Mouse (Mus musculus) ovary, adult 2 months (tissue): ENCODE data around the gene 4930544D05Rik. TPM values are rescaled to one million over a fixed set of nuclear protein-coding genes. Genes with fewer than 3 reads are reported as not detected.

Experiments used
- polyA plus RNA-seq: library from polyadenylated mRNA; depleted of rRNA; stranded (reverse); fragments of >200 nt; gene quantifications from 2 replicates; pipeline ENCODE4 v1.2.3, GENCODE M21; 2012; rRNA removed

4930544D05Rik gene
- not detected in 2 replicates for polyA plus RNA-seq

GRCm38 (mm10) chr11:70615516-70616093 is at the start of gene 4930544D05Rik:
4930544D05Rik (plus strand) TSS chr11:70615848.

GRCm38 (mm10) chr11:70619101-70619500 is 3.5 kb downstream of the 4930544D05Rik start, which contains the start of gene Chrne:
Chrne (minus strand) TSS chr11:70619216.

GRCm38 (mm10) chr11:70638714-70639278 is 23.1 kb downstream of the 4930544D05Rik start, which contains the start of gene Gp1ba:
Gp1ba (plus strand) TSS chr11:70639122.

GRCm38 (mm10) chr11:70646691-70647650 is 31.3 kb downstream of the 4930544D05Rik start, which contains the start of the genes Rnf167 and Slc25a11:
Rnf167 (plus strand) TSS chr11:70647235.
Slc25a11 (minus strand) TSS chr11:70647479.

GRCm38 (mm10) chr11:70654198-70654922 is 38.7 kb downstream of the 4930544D05Rik start, which contains the start of gene Pfn1:
Pfn1 (minus strand) TSS chr11:70654644.

GRCm38 (mm10) chr11:70656964-70657363 is 41.3 kb downstream of the 4930544D05Rik start, which contains the start of gene Eno3:
Eno3 (plus strand) TSS chr11:70657202.

Other genes starting within 250 kb of the 4930544D05Rik start
- 32.7 and 36.4 TPM in 2 replicates for gene Pelp1, start 205.8 kb upstream of the 4930544D05Rik start, polyA plus RNA-seq
- 35.9 and 49.5 TPM in 2 replicates for gene Arrb2, start 183.2 kb upstream of the 4930544D05Rik start, polyA plus RNA-seq
- 21.2 and 24.3 TPM in 2 replicates for gene Med11, start 163.9 kb upstream of the 4930544D05Rik start, polyA plus RNA-seq
- gene Zmynd15, start 156.4 kb upstream of the 4930544D05Rik start, polyA plus RNA-seq, result 8.7 and 9.5 TPM in 2 replicates
- gene Cxcl16, start 155.9 kb upstream of the 4930544D05Rik start, polyA plus RNA-seq, result 37.7 and 41.1 TPM in 2 replicates
- 2.7 and 3.7 TPM in 2 replicates for gene Tm4sf5, start 110.6 kb upstream of the 4930544D05Rik start, polyA plus RNA-seq
- gene Vmo1, start 101.2 kb upstream of the 4930544D05Rik start, polyA plus RNA-seq, result 0.50 TPM in 1 of 2 replicates, not detected in the other
- 0.94 and 1.0 TPM in 2 replicates for gene Gltpd2, start 96.7 kb upstream of the 4930544D05Rik start, polyA plus RNA-seq
- gene Psmb6, start 90.5 kb upstream of the 4930544D05Rik start, polyA plus RNA-seq, result 320 and 440 TPM in 2 replicates
- not detected in 2 replicates for gene Gm40193, start 82.9 kb upstream of the 4930544D05Rik start, polyA plus RNA-seq
- 31.2 and 31.9 TPM in 2 replicates for gene Pld2, start 75.8 kb upstream of the 4930544D05Rik start, polyA plus RNA-seq
- gene Mink1, start 53.0 kb upstream of the 4930544D05Rik start, polyA plus RNA-seq, result 111 and 120 TPM in 2 replicates
- gene Chrne, start 3.4 kb downstream of the 4930544D05Rik start, polyA plus RNA-seq, result 0.35 TPM in 1 of 2 replicates, not detected in the other
- not detected in 2 replicates for gene Gp1ba, start 23.3 kb downstream of the 4930544D05Rik start, polyA plus RNA-seq
- gene Rnf167, start 31.4 kb downstream of the 4930544D05Rik start, polyA plus RNA-seq, result 94.5 and 104 TPM in 2 replicates
- gene Slc25a11, start 31.6 kb downstream of the 4930544D05Rik start, polyA plus RNA-seq, result 138 and 164 TPM in 2 replicates
- 2,318 and 3,020 TPM in 2 replicates for gene Pfn1, start 38.8 kb downstream of the 4930544D05Rik start, polyA plus RNA-seq
- 11.0 and 11.7 TPM in 2 replicates for gene Eno3, start 41.4 kb downstream of the 4930544D05Rik start, polyA plus RNA-seq
- gene Spag7, start 53.6 kb downstream of the 4930544D05Rik start, polyA plus RNA-seq, result 38.2 and 49.8 TPM in 2 replicates
- gene Camta2, start 72.3 kb downstream of the 4930544D05Rik start, polyA plus RNA-seq, result 25.3 and 32.7 TPM in 2 replicates
- 2.7 and 3.5 TPM in 2 replicates for gene Inca1, start 84.3 kb downstream of the 4930544D05Rik start, polyA plus RNA-seq
- gene Kif1c, start 84.7 kb downstream of the 4930544D05Rik start, polyA plus RNA-seq, result 51.4 and 54.9 TPM in 2 replicates
- 1.9 and 2.1 TPM in 2 replicates for gene Zfp3, start 148.4 kb downstream of the 4930544D05Rik start, polyA plus RNA-seq
- 0.83 and 0.85 TPM in 2 replicates for gene Scimp, start 196.7 kb downstream of the 4930544D05Rik start, polyA plus RNA-seq
- gene Rabep1, start 228.9 kb downstream of the 4930544D05Rik start, polyA plus RNA-seq, result 3.2 and 9.1 TPM in 2 replicates